Mouse (Mus musculus): ENCODE results near the gene Fnip2. TPM values are rescaled to one million over a fixed set of nuclear protein-coding genes. Genes with fewer than 3 reads are reported as not detected.

The Fnip2 gene
- polyA plus RNA-seq, 1 experiment from 2014 or later: 2.0 TPM

- DNase-seq (ENCODE audit: low spot score): no peak
- ATAC-seq (ENCODE audit: low read depth): no peak
- H3K4me2 ChIP-seq (ENCODE audit: low read depth, low read length): no peak overlapping the region
- no peaks in the 10 kb centered on the region for H3K9me3 ChIP-seq (ENCODE audit: control insufficient read depth, low read length)
- H3K27ac ChIP-seq (replicated peaks; ENCODE audit: low read depth, low read length): no peak overlapping the region
- H3K27me3 ChIP-seq (replicated peaks; ENCODE audit: control insufficient read depth, insufficient read depth, low read length): no peaks in the 10 kb centered on the region
- H3K36me3 ChIP-seq (ENCODE audit: control insufficient read depth, insufficient read depth, low read length): no peaks in the 10 kb centered on the region
- 93% methylated on average over 6 of the region's 6 CpGs for WGBS
- 0 out of 2 replicates have a peak, but pooled peaks cover 4% of the 10 kb centered on the region for H3K4me1 ChIP-seq (ENCODE audit: control insufficient read depth, insufficient read depth, low read length)
- no peak overlapping the region for H3K9ac ChIP-seq (ENCODE audit: low read depth, low read length)
- H3K4me3 ChIP-seq (ENCODE audit: low read depth, low read length): no peak overlapping the region
These were observed 7.0 kb downstream of the Fnip2 start for GRCm38 (mm10) chr3:79560555-79560954.

- Histone ChIP-seq H3K9ac (ENCODE audit: low read depth, low read length) (no peak overlapping the region), H3K27ac (replicated peaks; ENCODE audit: low read depth, low read length) (no peak overlapping the region; the same call in 1 of the 2 replicates), H3K4me3 (ENCODE audit: low read depth, low read length) (no peak overlapping the region), H3K36me3 (ENCODE audit: control insufficient read depth, insufficient read depth, low read length) (no peaks in the 10 kb centered on the region), H3K4me1 (ENCODE audit: control insufficient read depth, insufficient read depth, low read length) (0 out of 2 replicates have a peak, but pooled peaks cover 4% of the 10 kb centered on the region), H3K27me3 (replicated peaks; ENCODE audit: control insufficient read depth, insufficient read depth, low read length) (no peaks in the 10 kb centered on the region), H3K9me3 (ENCODE audit: control insufficient read depth, low read length) (no peaks in the 10 kb centered on the region), H3K4me2 (ENCODE audit: low read depth, low read length) (no peak overlapping the region)
- WGBS: 84% methylated on average over 5 of the region's 5 CpGs
- DNase-seq (ENCODE audit: low spot score) (no peak), ATAC-seq (ENCODE audit: low read depth) (no peak)
These were observed 7.9 kb downstream of the Fnip2 start for GRCm38 (mm10) chr3:79559773-79560045.

GRCm38 (mm10) chr3:79559021-79559772 lies 8.4 kb downstream of the Fnip2 start:
- Histone ChIP-seq H3K9ac (ENCODE audit: low read depth, low read length) (no peak overlapping the region), H3K27ac (replicated peaks; ENCODE audit: low read depth, low read length) (peak overlapping the region; percentile 33; the same call in 1 of the 2 replicates), H3K4me3 (ENCODE audit: low read depth, low read length) (no peak overlapping the region), H3K4me2 (ENCODE audit: low read depth, low read length) (no peak overlapping the region), H3K36me3 (ENCODE audit: control insufficient read depth, insufficient read depth, low read length) (no peaks in the 10 kb centered on the region), H3K4me1 (ENCODE audit: control insufficient read depth, insufficient read depth, low read length) (0 out of 2 replicates have a peak, but pooled peaks cover 4% of the 10 kb centered on the region), H3K9me3 (ENCODE audit: control insufficient read depth, low read length) (no peaks in the 10 kb centered on the region), H3K27me3 (replicated peaks; ENCODE audit: control insufficient read depth, insufficient read depth, low read length) (no peaks in the 10 kb centered on the region)
- DNase-seq (ENCODE audit: low spot score) (peak; percentile 36), ATAC-seq (ENCODE audit: low read depth) (0 out of 2 replicates have a peak, but pooled peaks have one; percentile 57)
- 66% methylated on average over 9 of the region's 9 CpGs for WGBS

- H3K27ac ChIP-seq (replicated peaks; ENCODE audit: low read depth, low read length): no peak overlapping the region
- no peak for DNase-seq (ENCODE audit: low spot score)
- H3K27me3 ChIP-seq (replicated peaks; ENCODE audit: control insufficient read depth, insufficient read depth, low read length): no peaks in the 10 kb centered on the region
- no peaks in the 10 kb centered on the region for H3K36me3 ChIP-seq (ENCODE audit: control insufficient read depth, insufficient read depth, low read length)
- 93% methylated on average over 6 of the region's 6 CpGs for WGBS
- no peak overlapping the region for H3K4me3 ChIP-seq (ENCODE audit: low read depth, low read length)
- H3K4me1 ChIP-seq (ENCODE audit: control insufficient read depth, insufficient read depth, low read length): 0 out of 2 replicates have a peak, but pooled peaks cover 4% of the 10 kb centered on the region
- no peaks in the 10 kb centered on the region for H3K9me3 ChIP-seq (ENCODE audit: control insufficient read depth, low read length)
- no peak overlapping the region for H3K9ac ChIP-seq (ENCODE audit: low read depth, low read length)
- H3K4me2 ChIP-seq (ENCODE audit: low read depth, low read length): no peak overlapping the region
- ATAC-seq (ENCODE audit: low read depth): no peak
These were observed 12.5 kb downstream of the Fnip2 start for GRCm38 (mm10) chr3:79555061-79555460.

GRCm38 (mm10) chr3:79553779-79554178 lies 13.8 kb downstream of the Fnip2 start:
- DNase-seq (ENCODE audit: low spot score) (no peak), ATAC-seq (ENCODE audit: low read depth) (no peak)
- Histone ChIP-seq H3K27ac (replicated peaks; ENCODE audit: low read depth, low read length) (no peak overlapping the region), H3K4me1 (ENCODE audit: control insufficient read depth, insufficient read depth, low read length) (no peaks in the 10 kb centered on the region), H3K4me3 (ENCODE audit: low read depth, low read length) (no peak overlapping the region), H3K36me3 (ENCODE audit: control insufficient read depth, insufficient read depth, low read length) (no peaks in the 10 kb centered on the region), H3K9me3 (ENCODE audit: control insufficient read depth, low read length) (no peaks in the 10 kb centered on the region), H3K4me2 (ENCODE audit: low read depth, low read length) (no peak overlapping the region), H3K27me3 (replicated peaks; ENCODE audit: control insufficient read depth, insufficient read depth, low read length) (no peaks in the 10 kb centered on the region), H3K9ac (ENCODE audit: low read depth, low read length) (no peak overlapping the region)
- WGBS: 88% methylated on average over 3 of the region's 3 CpGs

- Histone ChIP-seq H3K4me1 (ENCODE audit: control insufficient read depth, insufficient read depth, low read length) (no peaks in the 10 kb centered on the region), H3K36me3 (ENCODE audit: control insufficient read depth, insufficient read depth, low read length) (no peaks in the 10 kb centered on the region), H3K9me3 (ENCODE audit: control insufficient read depth, low read length) (no peaks in the 10 kb centered on the region), H3K4me3 (ENCODE audit: low read depth, low read length) (no peak overlapping the region), H3K9ac (ENCODE audit: low read depth, low read length) (no peak overlapping the region), H3K4me2 (ENCODE audit: low read depth, low read length) (no peak overlapping the region), H3K27me3 (replicated peaks; ENCODE audit: control insufficient read depth, insufficient read depth, low read length) (no peaks in the 10 kb centered on the region), H3K27ac (replicated peaks; ENCODE audit: low read depth, low read length) (no peak overlapping the region)
- no peak for ATAC-seq (ENCODE audit: low read depth)
- DNase-seq (ENCODE audit: low spot score): no peak
- 83% methylated on average over 9 of the region's 10 CpGs for whole genome bisulfite sequencing
These were observed 15.6 kb downstream of the Fnip2 start for GRCm38 (mm10) chr3:79551826-79552552.

- H3K4me3 ChIP-seq (ENCODE audit: low read depth, low read length): no peak overlapping the region
- no peaks in the 10 kb centered on the region for H3K9me3 ChIP-seq (ENCODE audit: control insufficient read depth, low read length)
- no peak for DNase-seq (ENCODE audit: low spot score)
- H3K36me3 ChIP-seq (ENCODE audit: control insufficient read depth, insufficient read depth, low read length): no peaks in the 10 kb centered on the region
- no peak overlapping the region for H3K27ac ChIP-seq (replicated peaks; ENCODE audit: low read depth, low read length)
- WGBS: 91% methylated on average over 8 of the region's 8 CpGs
- no peaks in the 10 kb centered on the region for H3K4me1 ChIP-seq (ENCODE audit: control insufficient read depth, insufficient read depth, low read length)
- H3K9ac ChIP-seq (ENCODE audit: low read depth, low read length): no peak overlapping the region
- ATAC-seq (ENCODE audit: low read depth): no peak
- H3K4me2 ChIP-seq (ENCODE audit: low read depth, low read length): no peak overlapping the region
- no peaks in the 10 kb centered on the region for H3K27me3 ChIP-seq (replicated peaks; ENCODE audit: control insufficient read depth, insufficient read depth, low read length)
These were observed 17.7 kb downstream of the Fnip2 start for GRCm38 (mm10) chr3:79549751-79550393.

GRCm38 (mm10) chr3:79548681-79549437 lies 18.7 kb downstream of the Fnip2 start:
- Histone ChIP-seq H3K36me3 (ENCODE audit: control insufficient read depth, insufficient read depth, low read length) (no peaks in the 10 kb centered on the region), H3K9ac (ENCODE audit: low read depth, low read length) (no peak overlapping the region), H3K4me1 (ENCODE audit: control insufficient read depth, insufficient read depth, low read length) (no peaks in the 10 kb centered on the region), H3K4me2 (ENCODE audit: low read depth, low read length) (no peak overlapping the region), H3K4me3 (ENCODE audit: low read depth, low read length) (no peak overlapping the region), H3K27me3 (replicated peaks; ENCODE audit: control insufficient read depth, insufficient read depth, low read length) (no peaks in the 10 kb centered on the region), H3K27ac (replicated peaks; ENCODE audit: low read depth, low read length) (no peak overlapping the region), H3K9me3 (ENCODE audit: control insufficient read depth, low read length) (no peaks in the 10 kb centered on the region)
- no peak for DNase-seq (ENCODE audit: low spot score)
- 78% methylated on average over 17 of the region's 17 CpGs for WGBS
- ATAC-seq (ENCODE audit: low read depth): no peak

Measured in embryonic facial prominence, embryonic 14.5 days (tissue).